Mouse (Mus musculus): ENCODE data around the gene Magea1. TPM values are rescaled to one million over a fixed set of nuclear protein-coding genes. Genes with fewer than 3 reads are reported as not detected.
"Not testable (repeated sequence)": the region's sequence is repeated elsewhere in the genome, so short reads cannot be mapped to it uniquely, and the experiment has no call there.

The Magea1 gene
- total RNA-seq (2014; rRNA removed) (not detected in 2 replicates), polyA plus RNA-seq (2015; fragmentation: Nextera tagmentation; extraction: Ambion mirVana) (not detected in 2 replicates)

GRCm38 (mm10) chrX:155089693-155090092 is at the start of gene Magea1:
Magea1 (minus strand) TSS chrX:155089793.
- WGBS = 100% methylated on average over 1 of the region's 2 CpGs
- not testable (repeated sequence) for H3K9ac ChIP-seq

DNA sequence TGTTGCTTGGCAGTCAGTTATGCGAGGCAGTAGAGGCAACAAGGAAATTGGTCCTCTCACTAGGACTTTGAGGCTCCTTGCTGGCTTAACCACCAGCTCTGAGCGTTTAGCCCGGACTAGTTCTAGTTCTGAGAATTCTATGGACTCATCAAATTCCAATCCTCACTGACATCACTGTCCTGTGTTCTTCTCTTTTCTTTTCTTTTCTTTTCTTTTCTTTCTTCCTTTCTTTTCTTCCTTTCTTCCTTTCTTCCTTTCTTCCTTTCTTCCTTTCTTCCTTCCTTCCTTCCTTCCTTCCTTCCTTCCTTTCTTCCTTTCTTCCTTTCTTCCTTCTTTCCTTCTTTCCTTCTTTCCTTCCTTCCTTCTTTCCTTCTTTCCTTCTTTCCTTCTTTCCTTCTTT is 38.7 kb upstream of the Magea1 start, which contains the start of gene Cldn34b2:
Gene Cldn34b2 (minus strand): TSS at position 101 of the 400 bp plus-strand sequence.
- H3K4me2 ChIP-seq (ENCODE audit: low read depth); ATAC-seq; DNase-seq; H3K4me1 ChIP-seq (ENCODE audit: insufficient read depth); H3K36me3 ChIP-seq (ENCODE audit: insufficient read depth); H3K27ac ChIP-seq (ENCODE audit: low read depth, low read length); H3K4me3 ChIP-seq (ENCODE audit: low read depth, low read length); H3K9me3 ChIP-seq (ENCODE audit: low read length); H3K27me3 ChIP-seq (ENCODE audit: insufficient read depth, low read length); H3K9ac ChIP-seq: not testable (repeated sequence)
- WGBS = 81% methylated on average over 3 of the region's 3 CpGs

More at GRCm38 (mm10) chrX:155089693-155090092, at the start of gene Magea1:
- not testable (repeated sequence) for H3K27me3 ChIP-seq (ENCODE audit: insufficient read depth, low read length); DNase-seq; H3K9me3 ChIP-seq (ENCODE audit: low read length); H3K4me1 ChIP-seq (ENCODE audit: insufficient read depth); H3K4me2 ChIP-seq (ENCODE audit: low read depth); H3K4me3 ChIP-seq (ENCODE audit: low read depth, low read length); H3K27ac ChIP-seq (ENCODE audit: low read depth, low read length); ATAC-seq; H3K36me3 ChIP-seq (ENCODE audit: insufficient read depth)

GRCm38 (mm10) chrX:155098024-155098423 is 8.4 kb upstream of the Magea1 start:
- H3K9me3 ChIP-seq (ENCODE audit: low read length) = no peaks in the 10 kb centered on the region
- DNase-seq (peak; percentile 25), ATAC-seq (no peak)
- no peak overlapping the region for H3K27ac ChIP-seq (ENCODE audit: low read depth, low read length)
- H3K4me3 ChIP-seq (ENCODE audit: low read depth, low read length) = no peak overlapping the region
- no peaks in the 10 kb centered on the region for H3K36me3 ChIP-seq (ENCODE audit: insufficient read depth)
- H3K9ac ChIP-seq = no peak overlapping the region
- H3K4me1 ChIP-seq (ENCODE audit: insufficient read depth) = no peaks in the 10 kb centered on the region
- no peak overlapping the region for H3K4me2 ChIP-seq (ENCODE audit: low read depth)
- H3K27me3 ChIP-seq (ENCODE audit: insufficient read depth, low read length) = no peaks in the 10 kb centered on the region
- peak; percentile 42 for TF ChIP-seq CTCF (IDR thresholded peaks at IDR 0.05; ENCODE audit: low read depth)

DNA sequence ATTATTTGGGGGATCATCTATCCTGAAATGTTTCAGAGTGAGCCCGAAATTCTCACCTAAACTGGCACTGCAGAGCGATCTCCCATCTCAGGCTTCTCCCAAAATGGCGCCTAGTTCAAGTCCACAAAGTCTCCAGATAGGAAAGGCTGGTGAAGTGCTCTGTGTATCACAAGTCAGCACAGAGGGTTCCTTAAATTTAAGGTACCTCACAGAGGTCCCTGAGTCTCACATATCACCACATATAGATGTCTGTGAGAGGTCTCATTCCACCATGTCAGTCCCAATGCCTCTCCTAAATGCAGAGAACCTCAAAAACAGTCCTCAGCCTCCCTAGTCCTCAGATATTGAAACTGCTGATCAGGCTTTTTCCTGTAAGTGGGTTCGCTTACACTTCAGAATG is 4.0 kb upstream of the Magea1 start, which contains the start of gene Magea2:
Gene Magea2 (minus strand): TSS at position 101 of the 400 bp plus-strand sequence.
- not testable (repeated sequence) for H3K36me3 ChIP-seq (ENCODE audit: insufficient read depth); H3K9me3 ChIP-seq (ENCODE audit: low read length); ATAC-seq; H3K27ac ChIP-seq (ENCODE audit: low read depth, low read length); DNase-seq; H3K9ac ChIP-seq; H3K4me2 ChIP-seq (ENCODE audit: low read depth); H3K4me1 ChIP-seq (ENCODE audit: insufficient read depth); H3K4me3 ChIP-seq (ENCODE audit: low read depth, low read length); H3K27me3 ChIP-seq (ENCODE audit: insufficient read depth, low read length)
- whole genome bisulfite sequencing = 87% methylated on average over 3 of the region's 4 CpGs

DNA sequence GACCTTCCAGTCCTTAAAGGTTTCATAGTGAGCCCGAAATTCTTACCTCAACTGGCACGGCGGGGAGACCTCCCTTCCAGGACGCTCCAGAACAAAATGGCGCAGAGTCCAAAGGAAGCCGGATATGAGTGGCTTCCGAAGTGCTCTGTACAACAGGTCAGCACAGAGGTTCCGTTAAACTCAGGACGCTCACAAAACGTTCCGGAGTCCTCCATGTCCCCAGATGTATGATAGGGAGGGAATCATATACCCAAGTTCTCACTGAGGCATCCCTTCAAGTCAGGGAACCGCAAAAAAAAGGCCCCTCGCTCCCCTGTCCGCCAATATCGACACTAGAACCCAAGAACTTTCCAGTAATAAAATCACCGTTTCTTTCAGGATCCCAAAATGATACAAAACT is 26.5 kb downstream of the Magea1 start, which contains the start of gene Magea5:
Gene Magea5 (minus strand): TSS at position 101 of the 400 bp plus-strand sequence.
- H3K4me3 ChIP-seq (ENCODE audit: low read depth, low read length); H3K9ac ChIP-seq; H3K27ac ChIP-seq (ENCODE audit: low read depth, low read length); H3K36me3 ChIP-seq (ENCODE audit: insufficient read depth); ATAC-seq; H3K27me3 ChIP-seq (ENCODE audit: insufficient read depth, low read length); H3K4me2 ChIP-seq (ENCODE audit: low read depth); H3K4me1 ChIP-seq (ENCODE audit: insufficient read depth); DNase-seq; H3K9me3 ChIP-seq (ENCODE audit: low read length): not testable (repeated sequence)
- WGBS = 89% methylated on average over 16 of the region's 16 CpGs

Other genes with a start within 250 kb of the Magea1 start
- not detected in 2 replicates for gene Cldn34b1, start 199.5 kb downstream of the Magea1 start, total RNA-seq (2014; rRNA removed)
- gene Cldn34b1, start 199.5 kb downstream of the Magea1 start, polyA plus RNA-seq (2015; fragmentation: Nextera tagmentation; extraction: Ambion mirVana) = not detected in 2 replicates
- gene Magea6, start 153.8 kb downstream of the Magea1 start, total RNA-seq (2014; rRNA removed) = not detected in 2 replicates
- not detected in 2 replicates for gene Magea6, start 153.8 kb downstream of the Magea1 start, polyA plus RNA-seq (2015; fragmentation: Nextera tagmentation; extraction: Ambion mirVana)
- gene Magea3, start 140.3 kb downstream of the Magea1 start, total RNA-seq (2014; rRNA removed) = not detected in 2 replicates
- gene Magea3, start 140.3 kb downstream of the Magea1 start, polyA plus RNA-seq (2015; fragmentation: Nextera tagmentation; extraction: Ambion mirVana) = not detected in 2 replicates
- not detected in 2 replicates for gene Magea8, start 93.9 kb downstream of the Magea1 start, total RNA-seq (2014; rRNA removed)
- gene Magea8, start 93.9 kb downstream of the Magea1 start, polyA plus RNA-seq (2015; fragmentation: Nextera tagmentation; extraction: Ambion mirVana) = not detected in 2 replicates
- gene Magea5, start 26.6 kb downstream of the Magea1 start, total RNA-seq (2014; rRNA removed) = not detected in 2 replicates
- gene Magea5, start 26.6 kb downstream of the Magea1 start, polyA plus RNA-seq (2015; fragmentation: Nextera tagmentation; extraction: Ambion mirVana) = not detected in 2 replicates
- not detected in 2 replicates for gene Magea2, start 3.9 kb upstream of the Magea1 start, total RNA-seq (2014; rRNA removed)
- not detected in 2 replicates for gene Magea2, start 3.9 kb upstream of the Magea1 start, polyA plus RNA-seq (2015; fragmentation: Nextera tagmentation; extraction: Ambion mirVana)
- gene Cldn34b2, start 38.6 kb upstream of the Magea1 start, total RNA-seq (2014; rRNA removed) = not detected in 2 replicates
- not detected in 2 replicates for gene Cldn34b2, start 38.6 kb upstream of the Magea1 start, polyA plus RNA-seq (2015; fragmentation: Nextera tagmentation; extraction: Ambion mirVana)
- 41.6 and 58.4 TPM in 2 replicates for gene Sat1, start 126.7 kb upstream of the Magea1 start, total RNA-seq (2014; rRNA removed)
- 85.7 and 94.3 TPM in 2 replicates for gene Sat1, start 126.7 kb upstream of the Magea1 start, polyA plus RNA-seq (2015; fragmentation: Nextera tagmentation; extraction: Ambion mirVana)
- gene Acot9, start 172.7 kb upstream of the Magea1 start, total RNA-seq (2014; rRNA removed) = 43.3 and 54.6 TPM in 2 replicates
- 58.5 and 61.8 TPM in 2 replicates for gene Acot9, start 172.7 kb upstream of the Magea1 start, polyA plus RNA-seq (2015; fragmentation: Nextera tagmentation; extraction: Ambion mirVana)